In genomic region chr8:124925544-124926266, GRCm38 (mm10) we compare ENCODE assay signal across 9 mouse cellular contexts. TPM values are rescaled to one million over a fixed set of nuclear protein-coding genes. Genes with fewer than 3 reads are reported as not detected.
DNase-seq lines count a peak whose midpoint lies in the region; ATAC-seq lines count a peak whose summit lies in the region.
"Had no signal": no experiment of that assay in that cellular context is flagged by ENCODE, and none has a peak within 500 bp of the region (broad histone marks: within the 10 kb centered on the region; RNA-seq: fewer than 3 reads in every experiment).

No protein-coding gene starts in this region.

- DNase-seq in kidney, postnatal 14 days: peak; percentile 32
- DNase-seq in kidney, postnatal 36 days: no peak
- peak; percentile 28 for DNase-seq in naive thymus-derived CD4-positive, alpha-beta T cell, adult 2 months (ENCODE audit: low read depth)
- DNase-seq in right cerebral cortex, adult 18-20 months: no peak
- no peak for DNase-seq in spleen, postnatal 4 days (ENCODE audit: low spot score in 2 of 2)
- no peak for DNase-seq in layer of hippocampus, adult 9-11 months
- DNase-seq: cerebellum, adult 18-20 months had no signal

- peak; percentile 39 for ATAC-seq in CD4-positive, CD25-positive, alpha-beta regulatory T cell, adult 4 months
- 0 out of 2 replicates have a peak, but pooled peaks have one; percentile 10 for ATAC-seq in granulocyte monocyte progenitor cell, adult 5-6 weeks (replicated peaks; ENCODE audit: poor library complexity, severe bottlenecking)

RNA-seq across cellular contexts. Expression of gene Egln1, which starts 23.4 kb away (rescaled TPM):
- polyA plus RNA-seq in CD4-positive, CD25-positive, alpha-beta regulatory T cell, adult 4 months (2017; shearing (Covaris generic)): 10 to 100 TPM; 11.0 to 13.7 TPM
- total RNA-seq in granulocyte monocyte progenitor cell, adult 5-6 weeks (2014; fragmentation: Nextera tagmentation): 24.1 and 24.6 TPM in 2 replicates
- 16.3 and 23.5 TPM in 2 replicates for total RNA-seq in granulocyte monocyte progenitor cell, adult 5-6 weeks (2017)

RNA-seq across cellular contexts. Expression of gene Sprtn, which starts 28.0 kb away (rescaled TPM):
- 1 to 10 TPM; 7.6 to 9.3 TPM for polyA plus RNA-seq in CD4-positive, CD25-positive, alpha-beta regulatory T cell, adult 4 months (2017; shearing (Covaris generic))
- 18.5 and 18.8 TPM in 2 replicates for total RNA-seq in granulocyte monocyte progenitor cell, adult 5-6 weeks (2014; fragmentation: Nextera tagmentation)
- total RNA-seq in granulocyte monocyte progenitor cell, adult 5-6 weeks (2017): 20.9 and 21.8 TPM in 2 replicates

RNA-seq across cellular contexts. Expression of gene Exoc8, which starts 28.2 kb away (rescaled TPM):
- polyA plus RNA-seq in CD4-positive, CD25-positive, alpha-beta regulatory T cell, adult 4 months (2017; shearing (Covaris generic)): 1 to 10 TPM; 8.2 to 8.3 TPM
- 9.6 and 16.2 TPM in 2 replicates for total RNA-seq in granulocyte monocyte progenitor cell, adult 5-6 weeks (2014; fragmentation: Nextera tagmentation)
- total RNA-seq in granulocyte monocyte progenitor cell, adult 5-6 weeks (2017): 14.7 and 16.0 TPM in 2 replicates

Comparison
In these comparisons a context has a peak if more than half of its experiments do, and no peak if none do; other contexts are left out.
1. DNase-seq: peak in kidney, postnatal 14 days (single experiment) and naive thymus-derived CD4-positive, alpha-beta T cell, adult 2 months (single experiment); none in kidney, postnatal 36 days (0 of 2), right cerebral cortex, adult 18-20 months (single experiment), spleen, postnatal 4 days (0 of 2) and layer of hippocampus, adult 9-11 months (single experiment).